Mouse (Mus musculus): ENCODE measurements at regions not wholly inside any gene's neighbourhood (a gene's known extent, or its start where the extent isn't known, plus 50 kb on each side); places are given as distances from the start of the nearest gene placed in this dataset.
"Not testable (repeated sequence)": the region's sequence is repeated elsewhere in the genome, so short reads cannot be mapped to it uniquely, and the experiment has no call there.

- no peak for DNase-seq (ENCODE audit: low read depth)
These were observed 928.4 kb upstream of the Mms22l start for GRCm38 (mm10) chr4:23567827-23568226.

GRCm38 (mm10) chr4:23573013-23573412 is 923.2 kb upstream of the Mms22l start:
- no peak for DNase-seq (ENCODE audit: low read depth)

- DNase-seq (ENCODE audit: low read depth): no peak
These were observed 908.8 kb upstream of the Mms22l start for GRCm38 (mm10) chr4:23587412-23587811.

- no peak for DNase-seq (ENCODE audit: low read depth)
These were observed 905.4 kb upstream of the Mms22l start for GRCm38 (mm10) chr4:23590883-23591282.

GRCm38 (mm10) chr4:23591593-23591992 is 904.7 kb upstream of the Mms22l start:
- DNase-seq (ENCODE audit: low read depth): no peak

- DNase-seq (ENCODE audit: low read depth): no peak
These were observed 896.2 kb upstream of the Mms22l start for GRCm38 (mm10) chr4:23600070-23600469.

GRCm38 (mm10) chr4:23601426-23602293 is 894.6 kb upstream of the Mms22l start:
- DNase-seq (ENCODE audit: low read depth): no peak

- no peak for DNase-seq (ENCODE audit: low read depth)
These were observed 893.8 kb upstream of the Mms22l start for GRCm38 (mm10) chr4:23602294-23602932.

- DNase-seq (ENCODE audit: low read depth): no peak
These were observed 888.9 kb upstream of the Mms22l start for GRCm38 (mm10) chr4:23607348-23607747.

GRCm38 (mm10) chr4:23621208-23621607 is 875.0 kb upstream of the Mms22l start:
- DNase-seq (ENCODE audit: low read depth): no peak

- DNase-seq (ENCODE audit: low read depth): no peak
These were observed 874.0 kb upstream of the Mms22l start for GRCm38 (mm10) chr4:23622231-23622630.

GRCm38 (mm10) chr4:23636231-23636928 is 859.9 kb upstream of the Mms22l start:
- no peak for DNase-seq (ENCODE audit: low read depth)

- DNase-seq (ENCODE audit: low read depth): no peak
These were observed 859.4 kb upstream of the Mms22l start for GRCm38 (mm10) chr4:23636929-23637235.

- DNase-seq (ENCODE audit: low read depth): not testable (repeated sequence)
These were observed 839.6 kb upstream of the Mms22l start for GRCm38 (mm10) chr4:23656671-23657070.

- DNase-seq (ENCODE audit: low read depth): no peak
These were observed 827.4 kb upstream of the Mms22l start for GRCm38 (mm10) chr4:23668896-23669295.

- no peak for DNase-seq (ENCODE audit: low read depth)
These were observed 792.6 kb upstream of the Mms22l start for GRCm38 (mm10) chr4:23703626-23704025.

- no peak for DNase-seq (ENCODE audit: low read depth)
These were observed 785.5 kb upstream of the Mms22l start for GRCm38 (mm10) chr4:23710716-23711115.

GRCm38 (mm10) chr4:23713781-23714415 is 782.4 kb upstream of the Mms22l start:
- no peak for DNase-seq (ENCODE audit: low read depth)

- DNase-seq (ENCODE audit: low read depth): no peak
These were observed 768.4 kb upstream of the Mms22l start for GRCm38 (mm10) chr4:23727846-23728245.

- DNase-seq (ENCODE audit: low read depth): no peak
These were observed 763.8 kb upstream of the Mms22l start for GRCm38 (mm10) chr4:23732471-23732870.

GRCm38 (mm10) chr4:23744079-23744478 is 752.2 kb upstream of the Mms22l start:
- DNase-seq (ENCODE audit: low read depth): no peak

- DNase-seq (ENCODE audit: low read depth): no peak
These were observed 738.2 kb upstream of the Mms22l start for GRCm38 (mm10) chr4:23758005-23758404.

All from 416B (cell line).